Mouse (Mus musculus): ENCODE results near the gene Lce3c. TPM values are rescaled to one million over a fixed set of nuclear protein-coding genes. Genes with fewer than 3 reads are reported as not detected.
A peak's percentile ranks its signal among the peaks of the same experiment; 100 is the strongest.

The Lce3c gene
- not detected for total RNA-seq (2021)
- long read RNA-seq, experiment 1 = 0 reads
- long read RNA-seq, experiment 2 = 0 reads

- DNase-seq = no peak
These were observed at the start of gene Lce3c for GRCm38 (mm10) chr3:92944186-92944585. Lce3c (plus strand) TSS chr3:92944486.

- no peak for DNase-seq
These were observed 49.8 kb upstream of the Lce3c start for GRCm38 (mm10) chr3:92894489-92894888.

GRCm38 (mm10) chr3:92902992-92903391 is 41.3 kb upstream of the Lce3c start:
- peak in 1 of 2 experiments; percentile 23 for DNase-seq

- DNase-seq = no peak
These were observed 40.6 kb upstream of the Lce3c start for GRCm38 (mm10) chr3:92903640-92904039.

- no peak for DNase-seq
These were observed 39.1 kb upstream of the Lce3c start for GRCm38 (mm10) chr3:92905182-92905581.

GRCm38 (mm10) chr3:92907571-92907970 is 36.7 kb upstream of the Lce3c start:
- DNase-seq = peak in 1 of 2 experiments; percentile 6

GRCm38 (mm10) chr3:92920364-92920763 is 23.9 kb upstream of the Lce3c start:
- DNase-seq = no peak

GRCm38 (mm10) chr3:92926130-92926529 is 18.2 kb upstream of the Lce3c start, which contains the start of gene Lce3a:
Lce3a (minus strand) TSS chr3:92926230.
- DNase-seq = no peak

GRCm38 (mm10) chr3:92932679-92933078 is 11.6 kb upstream of the Lce3c start, which contains the start of gene Lce3b:
Lce3b (plus strand) TSS chr3:92932979.
- DNase-seq = no peak

- no peak for DNase-seq
These were observed 12.8 kb downstream of the Lce3c start, which contains the start of gene Lce3d for GRCm38 (mm10) chr3:92957090-92957489. Lce3d (plus strand) TSS chr3:92957390.

GRCm38 (mm10) chr3:92966761-92967160 is 22.5 kb downstream of the Lce3c start, which contains the start of gene Lce3e:
Lce3e (plus strand) TSS chr3:92967061.
- DNase-seq = no peak

- no peak for DNase-seq
These were observed 34.2 kb downstream of the Lce3c start for GRCm38 (mm10) chr3:92978484-92978883.

GRCm38 (mm10) chr3:92991926-92992325 is 47.6 kb downstream of the Lce3c start, which contains the start of gene Lce3f:
Lce3f (plus strand) TSS chr3:92992226.
- DNase-seq = no peak

Other genes with a start within 250 kb of the Lce3c start
- gene Lce1e, start 235.4 kb upstream of the Lce3c start, total RNA-seq (2021) = not detected
- not detected for gene Lce1f, start 224.1 kb upstream of the Lce3c start, total RNA-seq (2021)
- not detected for gene Gm38119, start 205.4 kb upstream of the Lce3c start, total RNA-seq (2021)
- gene Lce1g, start 192.1 kb upstream of the Lce3c start, total RNA-seq (2021) = not detected
- not detected for gene Lce1h, start 179.4 kb upstream of the Lce3c start, total RNA-seq (2021)
- gene Lce1i, start 165.6 kb upstream of the Lce3c start, total RNA-seq (2021) = not detected
- gene Lce1j, start 154.0 kb upstream of the Lce3c start, total RNA-seq (2021) = not detected
- gene Lce1k, start 136.6 kb upstream of the Lce3c start, total RNA-seq (2021) = not detected
- not detected for gene Kprp, start 117.2 kb upstream of the Lce3c start, total RNA-seq (2021)
- gene Lce1l, start 93.2 kb upstream of the Lce3c start, total RNA-seq (2021) = not detected
- gene 2310050C09Rik, start 74.3 kb upstream of the Lce3c start, total RNA-seq (2021) = not detected
- not detected for gene Lce3a, start 18.3 kb upstream of the Lce3c start, total RNA-seq (2021)
- gene Lce3b, start 11.5 kb upstream of the Lce3c start, total RNA-seq (2021) = not detected
- gene Lce3d, start 12.9 kb downstream of the Lce3c start, total RNA-seq (2021) = not detected
- not detected for gene Lce3e, start 22.6 kb downstream of the Lce3c start, total RNA-seq (2021)
- not detected for gene Lce3f, start 47.7 kb downstream of the Lce3c start, total RNA-seq (2021)
- not detected for gene Crct1, start 71.2 kb downstream of the Lce3c start, total RNA-seq (2021)
- not detected for gene Lce1m, start 74.6 kb downstream of the Lce3c start, total RNA-seq (2021)
- gene Gm4858, start 124.3 kb downstream of the Lce3c start, total RNA-seq (2021) = not detected
- not detected for gene Crnn, start 200.3 kb downstream of the Lce3c start, total RNA-seq (2021)

All from heart, adult 18-20 months (tissue).